Mouse (Mus musculus): ENCODE results near the gene Pla2g2f. TPM values are rescaled to one million over a fixed set of nuclear protein-coding genes. Genes with fewer than 3 reads are reported as not detected.

Pla2g2f gene
- polyA plus RNA-seq, 1 experiment from 2014 or later: not detected

GRCm38 (mm10) chr4:138729018-138729703 is 28.3 kb downstream of the Pla2g2f start:
- H3K4me2 ChIP-seq: no peak overlapping the region
- H3K4me1 ChIP-seq (replicated peaks): peaks cover 26% of the 10 kb centered on the region
- H3K36me3 ChIP-seq: no peaks in the 10 kb centered on the region
- no peak overlapping the region for H3K9ac ChIP-seq
- H3K27me3 ChIP-seq: no peaks in the 10 kb centered on the region
- H3K4me3 ChIP-seq: no peak overlapping the region
- WGBS: 30% methylated on average over 9 of the region's 9 CpGs
- 0 out of 2 replicates have a peak overlapping the region, but pooled peaks have one; percentile 6 for H3K27ac ChIP-seq (replicated peaks)
- no peaks in the 10 kb centered on the region for H3K9me3 ChIP-seq
- ATAC-seq (ENCODE audit: low read depth): no peak

- no peak overlapping the region for H3K9ac ChIP-seq
- peaks cover 31% of the 10 kb centered on the region for H3K4me1 ChIP-seq (replicated peaks)
- no peaks in the 10 kb centered on the region for H3K9me3 ChIP-seq
- WGBS: 78% methylated on average over 5 of the region's 5 CpGs
- no peaks in the 10 kb centered on the region; the same call in 1 of the 2 replicates for H3K27me3 ChIP-seq
- H3K27ac ChIP-seq (replicated peaks): no peak overlapping the region
- H3K4me3 ChIP-seq: no peak overlapping the region
- H3K4me2 ChIP-seq: no peak overlapping the region
- no peaks in the 10 kb centered on the region for H3K36me3 ChIP-seq
- ATAC-seq (ENCODE audit: low read depth): no peak
Observed at GRCm38 (mm10) chr4:138725751-138726150, 31.7 kb downstream of the Pla2g2f start.

GRCm38 (mm10) chr4:138725127-138725461 is 32.3 kb downstream of the Pla2g2f start:
- Histone ChIP-seq H3K4me3 (peak overlapping the region; percentile 30), H3K9me3 (no peaks in the 10 kb centered on the region), H3K27me3 (no peaks in the 10 kb centered on the region; the same call in 1 of the 2 replicates), H3K36me3 (no peaks in the 10 kb centered on the region), H3K4me1 (replicated peaks) (peaks cover 31% of the 10 kb centered on the region), H3K4me2 (peak overlapping the region; percentile 63), H3K9ac (peak overlapping the region; percentile 59), H3K27ac (replicated peaks) (no peak overlapping the region)
- 5% methylated on average over 13 of the region's 13 CpGs for WGBS
- peak; percentile 77 for ATAC-seq (ENCODE audit: low read depth)

- Histone ChIP-seq H3K27ac (replicated peaks) (peak within 1 kb of the TSS; percentile 64), H3K36me3 (no peaks in the 10 kb centered on the region), H3K27me3 (no peaks in the 10 kb centered on the region; the same call in 1 of the 2 replicates), H3K9ac (peak within 1 kb of the TSS; percentile 59), H3K4me1 (replicated peaks) (peaks cover 29% of the 10 kb centered on the region), H3K4me2 (peak within 1 kb of the TSS; percentile 63), H3K4me3 (peak within 1 kb of the TSS; percentile 30), H3K9me3 (no peaks in the 10 kb centered on the region)
- WGBS: 55% methylated on average over 18 of the region's 18 CpGs
- ATAC-seq (ENCODE audit: low read depth): 0 out of 2 replicates have a peak, but pooled peaks have one; percentile 9
Observed at GRCm38 (mm10) chr4:138724354-138725126, 32.9 kb downstream of the Pla2g2f start, which contains the start of gene Pla2g2c. Gene Pla2g2c, plus strand, starts transcription at chr4:138724792.

DNA sequence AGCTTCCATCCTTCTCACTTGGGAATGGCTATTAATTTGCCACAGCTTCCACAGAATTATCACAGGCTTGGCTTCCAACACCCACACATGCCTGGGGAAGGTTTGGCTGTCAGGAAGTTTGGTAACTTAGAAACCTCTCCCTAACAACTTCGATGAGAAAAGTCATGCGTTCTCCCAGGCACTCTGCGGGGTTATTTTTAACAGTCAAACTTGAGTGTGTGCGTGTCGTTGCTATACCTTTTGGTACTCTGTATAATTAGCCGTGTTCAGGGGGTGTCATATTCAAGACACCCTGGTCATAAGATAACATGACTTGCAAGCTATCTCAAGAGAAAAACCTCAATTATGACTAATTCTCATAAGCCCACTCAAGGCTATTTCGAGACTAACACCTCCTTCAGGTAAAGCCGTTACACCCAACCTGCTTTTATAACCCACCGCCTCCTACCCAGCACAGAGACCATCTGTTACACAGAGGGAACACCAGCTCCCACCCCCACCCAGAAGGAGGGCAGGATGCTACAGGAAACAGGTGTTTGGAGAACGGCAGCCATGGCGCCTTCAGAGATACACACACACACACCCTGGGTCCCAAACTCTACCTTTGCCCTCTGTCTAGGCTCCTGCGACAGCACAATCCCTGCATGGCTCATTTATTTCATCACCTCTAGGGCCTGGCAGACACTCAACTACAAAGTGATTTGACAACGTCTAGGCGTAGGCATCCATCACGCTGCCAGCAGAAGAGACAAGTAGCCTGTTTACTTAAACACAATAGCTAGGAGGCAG is 33.7 kb downstream of the Pla2g2f start:
- no peak for ATAC-seq (ENCODE audit: low read depth)
- Histone ChIP-seq H3K9me3 (no peaks in the 10 kb centered on the region), H3K4me2 (no peak overlapping the region), H3K9ac (no peak overlapping the region), H3K4me3 (no peak overlapping the region), H3K4me1 (replicated peaks) (peaks cover 24% of the 10 kb centered on the region), H3K27me3 (no peaks in the 10 kb centered on the region; the same call in 1 of the 2 replicates), H3K36me3 (no peaks in the 10 kb centered on the region), H3K27ac (replicated peaks) (no peak overlapping the region)
- WGBS: 66% methylated on average over 15 of the region's 15 CpGs

DNA sequence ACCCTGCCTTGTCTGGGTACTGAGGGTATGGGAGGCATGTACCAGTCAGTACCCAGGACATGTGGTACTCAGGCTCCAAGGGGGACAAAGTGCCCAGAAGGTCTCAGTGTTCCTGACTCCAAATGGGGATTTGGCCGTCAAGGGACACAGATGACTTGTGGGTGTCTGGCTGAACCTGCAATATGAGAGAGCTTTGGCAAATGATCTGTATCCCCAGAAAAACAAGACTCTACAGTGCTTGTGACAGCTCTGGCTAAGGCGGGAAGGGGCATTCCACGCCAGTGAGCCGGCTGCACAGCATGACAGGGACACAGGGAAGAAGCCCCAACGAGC is 38.2 kb downstream of the Pla2g2f start:
- no peak overlapping the region for H3K9ac ChIP-seq
- WGBS: 85% methylated on average over 5 of the region's 5 CpGs
- H3K27ac ChIP-seq (replicated peaks): no peak overlapping the region
- no peak overlapping the region for H3K4me2 ChIP-seq
- no peak overlapping the region for H3K4me3 ChIP-seq
- ATAC-seq (ENCODE audit: low read depth): no peak
- no peaks in the 10 kb centered on the region for H3K9me3 ChIP-seq
- H3K36me3 ChIP-seq: no peaks in the 10 kb centered on the region
- no peaks in the 10 kb centered on the region; the same call in 1 of the 2 replicates for H3K27me3 ChIP-seq
- peaks cover 6% of the 10 kb centered on the region for H3K4me1 ChIP-seq (replicated peaks)

- 76% methylated on average over 5 of the region's 5 CpGs for WGBS
- peaks cover under 1% of the 10 kb centered on the region; the same call in 1 of the 2 replicates for H3K4me1 ChIP-seq (replicated peaks)
- H3K4me3 ChIP-seq: no peak overlapping the region
- H3K9me3 ChIP-seq: no peaks in the 10 kb centered on the region
- no peaks in the 10 kb centered on the region for H3K36me3 ChIP-seq
- no peak overlapping the region for H3K4me2 ChIP-seq
- ATAC-seq (ENCODE audit: low read depth): no peak
- no peak overlapping the region for H3K9ac ChIP-seq
- no peak overlapping the region for H3K27ac ChIP-seq (replicated peaks)
- no peaks in the 10 kb centered on the region; the same call in 1 of the 2 replicates for H3K27me3 ChIP-seq
Observed at GRCm38 (mm10) chr4:138718586-138719263, 38.7 kb downstream of the Pla2g2f start.

- ATAC-seq (ENCODE audit: low read depth): no peak
- H3K4me3 ChIP-seq: no peak overlapping the region
- H3K27me3 ChIP-seq: no peaks in the 10 kb centered on the region; the same call in 1 of the 2 replicates
- H3K36me3 ChIP-seq: no peaks in the 10 kb centered on the region
- H3K4me1 ChIP-seq (replicated peaks): no peaks in the 10 kb centered on the region
- H3K9ac ChIP-seq: no peak overlapping the region
- no peak overlapping the region for H3K27ac ChIP-seq (replicated peaks)
- H3K4me2 ChIP-seq: no peak overlapping the region
- H3K9me3 ChIP-seq: no peaks in the 10 kb centered on the region
- WGBS: 91% methylated on average over 9 of the region's 9 CpGs
Observed at GRCm38 (mm10) chr4:138716697-138717096, 40.7 kb downstream of the Pla2g2f start.

- Histone ChIP-seq H3K4me3 (no peak overlapping the region), H3K4me1 (replicated peaks) (peaks cover 15% of the 10 kb centered on the region), H3K9ac (no peak overlapping the region), H3K36me3 (no peaks in the 10 kb centered on the region), H3K9me3 (no peaks in the 10 kb centered on the region), H3K27ac (replicated peaks) (no peak overlapping the region), H3K4me2 (no peak overlapping the region), H3K27me3 (no peaks in the 10 kb centered on the region)
- ATAC-seq (ENCODE audit: low read depth): no peak
- 82% methylated on average over 1 of the region's 1 CpGs for WGBS
Observed at GRCm38 (mm10) chr4:138714186-138714585, 43.2 kb downstream of the Pla2g2f start.

DNA sequence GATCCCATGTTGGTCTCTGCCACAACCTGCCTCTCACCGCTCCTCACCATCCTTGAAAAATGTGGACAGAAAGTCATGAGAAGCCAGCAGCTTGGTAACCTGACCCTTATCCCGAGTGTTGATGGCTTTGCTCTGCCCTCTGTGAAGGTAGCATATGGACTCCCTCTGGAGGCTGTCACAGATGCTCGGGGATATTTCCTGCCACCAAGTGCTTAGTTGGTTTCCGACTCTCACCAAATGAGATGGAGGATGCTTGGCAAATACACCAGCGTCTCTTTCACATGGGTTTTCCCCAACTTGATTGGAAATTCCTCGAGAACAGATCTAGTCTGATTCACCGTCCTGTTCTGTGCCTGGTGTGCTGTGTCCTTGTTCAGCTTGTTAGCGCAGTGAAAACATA is 44.8 kb downstream of the Pla2g2f start:
- Histone ChIP-seq H3K36me3 (no peaks in the 10 kb centered on the region), H3K27ac (replicated peaks) (no peak overlapping the region), H3K27me3 (no peaks in the 10 kb centered on the region), H3K4me2 (no peak overlapping the region), H3K9me3 (no peaks in the 10 kb centered on the region), H3K4me1 (replicated peaks) (peaks cover 15% of the 10 kb centered on the region), H3K4me3 (no peak overlapping the region), H3K9ac (no peak overlapping the region)
- 81% methylated on average over 8 of the region's 8 CpGs for WGBS
- ATAC-seq (ENCODE audit: low read depth): no peak

DNA sequence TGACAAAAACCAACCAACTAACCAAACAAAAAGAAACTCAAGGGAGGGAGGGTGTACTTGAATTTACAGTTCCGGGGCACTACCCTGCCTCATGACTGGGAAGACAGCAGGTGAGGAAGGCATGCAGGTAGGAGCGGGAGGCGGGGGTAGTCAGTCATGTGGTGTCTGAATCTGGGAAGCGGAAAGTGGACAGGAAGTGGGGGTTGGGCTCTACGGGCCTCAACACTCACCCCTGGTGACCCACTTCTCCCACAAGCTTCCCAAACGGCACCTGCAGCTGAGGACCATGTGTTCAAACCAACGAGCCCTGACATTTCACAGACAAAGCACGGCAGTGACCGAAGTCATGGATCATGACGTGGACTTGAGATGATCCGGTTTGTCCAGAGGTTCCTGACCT is 45.3 kb downstream of the Pla2g2f start:
- Histone ChIP-seq H3K4me1 (replicated peaks) (peaks cover 15% of the 10 kb centered on the region), H3K27me3 (no peaks in the 10 kb centered on the region), H3K9ac (no peak overlapping the region), H3K9me3 (no peaks in the 10 kb centered on the region), H3K4me3 (no peak overlapping the region), H3K4me2 (no peak overlapping the region), H3K36me3 (no peaks in the 10 kb centered on the region), H3K27ac (replicated peaks) (no peak overlapping the region)
- no peak for ATAC-seq (ENCODE audit: low read depth)
- WGBS: 87% methylated on average over 11 of the region's 11 CpGs

Measured in neural tube, embryonic 13.5 days (tissue).